Mouse (Mus musculus) heart, embryonic 13.5 days (tissue): Measurements from ENCODE around the gene Nxph4. TPM values are rescaled to one million over a fixed set of nuclear protein-coding genes. Genes with fewer than 3 reads are reported as not detected.

ENCODE experiments used
- ATAC-seq: fragments of 200-750 bp; cut with Nextera tagmentation; 2 replicates; pipeline ENCODE4 v1.8.0; 2017; ENCODE audit warnings: moderate TSS enrichment; ENCODE audit not compliant: insufficient number of reproducible peaks, low FRiP score, low TSS enrichment; ENCODE audit errors: extremely low read depth
- H3K27ac ChIP-seq: fragments of 300-500 bp; sonication (generic); replicated peaks from 2 replicates; pipeline ENCODE4 v1.5.1; 2015; ENCODE audit warnings: moderate library complexity, mild to moderate bottlenecking, inconsistent platforms
- H3K27me3 ChIP-seq: fragments of 300-500 bp; sonication (generic); replicated peaks from 2 replicates; pipeline ENCODE4 v1.6.1; 2015; ENCODE audit warnings: mild to moderate bottlenecking, inconsistent platforms
- H3K36me3 ChIP-seq: fragments of 300-500 bp; sonication (generic); 2 replicates; pipeline ENCODE4 v1.6.1; 2015; ENCODE audit warnings: mild to moderate bottlenecking, inconsistent platforms
- H3K4me1 ChIP-seq: fragments of 300-500 bp; sonication (generic); 2 replicates; pipeline ENCODE4 v1.6.1; 2015; ENCODE audit warnings: inconsistent platforms
- H3K4me2 ChIP-seq: fragments of 300-500 bp; sonication (generic); 2 replicates; pipeline ENCODE4 v1.6.1; 2015; ENCODE audit warnings: inconsistent platforms, mild to moderate bottlenecking, moderate library complexity
- H3K4me3 ChIP-seq: fragments of 300-500 bp; sonication (generic); 2 replicates; pipeline ENCODE4 v1.5.1; 2015; ENCODE audit warnings: moderate library complexity, mild to moderate bottlenecking, inconsistent platforms
- H3K9ac ChIP-seq: fragments of 300-500 bp; sonication (generic); 2 replicates; pipeline ENCODE4 v1.6.1; 2015; ENCODE audit warnings: inconsistent platforms, mild to moderate bottlenecking, moderate library complexity
- H3K9me3 ChIP-seq: fragments of 300-500 bp; sonication (generic); 2 replicates; pipeline ENCODE4 v1.6.1; 2016; ENCODE audit warnings: inconsistent platforms
- WGBS: fragments of 180-500 bp; shearing (Covaris S2); methylation state at CpG from one replicate; pipeline ENCODE4 v1.1.7; 2015; ENCODE audit warnings: mixed read lengths; 5-methylcytosine and 5-hydroxymethylcytosine counted together
- polyA plus RNA-seq: library from polyadenylated mRNA; unstranded; fragments of >200 nt; fragmentation: Nextera tagmentation; extraction: Ambion mirVana; gene quantifications from 2 replicates; pipeline ENCODE4 v1.2.1, GENCODE M21; 2015

Nxph4 gene
- polyA plus RNA-seq, 1 experiment from 2014 or later, result 0.62 TPM

- H3K27ac ChIP-seq, result no peak within 1 kb of the TSS
- H3K4me2 ChIP-seq, result no peak within 1 kb of the TSS
- H3K4me3 ChIP-seq, result no peak within 1 kb of the TSS
- peaks cover 77% of the 10 kb centered on the region for H3K36me3 ChIP-seq
- peaks cover 8% of the 10 kb centered on the region for H3K27me3 ChIP-seq
- ATAC-seq, result no peak
- WGBS, result 60% methylated on average over 13 of the region's 13 CpGs
- no peak within 1 kb of the TSS for H3K9ac ChIP-seq
- no peaks in the 10 kb centered on the region for H3K4me1 ChIP-seq
- no peaks in the 10 kb centered on the region for H3K9me3 ChIP-seq
Measured at GRCm38 (mm10) chr10:127500894-127501893, 33.2 kb downstream of the Nxph4 start, which contains the start of gene Stac3. Gene Stac3, plus strand, starts transcription at chr10:127501686.

GRCm38 (mm10) chr10:127500042-127500441 lies 34.3 kb downstream of the Nxph4 start:
- H3K4me3 ChIP-seq, result no peak overlapping the region
- no peaks in the 10 kb centered on the region for H3K9me3 ChIP-seq
- 83% methylated on average over 4 of the region's 4 CpGs for WGBS
- no peak overlapping the region for H3K9ac ChIP-seq
- no peak overlapping the region for H3K4me2 ChIP-seq
- H3K4me1 ChIP-seq, result no peaks in the 10 kb centered on the region
- H3K27ac ChIP-seq, result no peak overlapping the region
- no peak for ATAC-seq
- H3K27me3 ChIP-seq, result no peaks in the 10 kb centered on the region
- peaks cover 83% of the 10 kb centered on the region for H3K36me3 ChIP-seq

- WGBS, result 87% methylated on average over 5 of the region's 5 CpGs
- H3K9me3 ChIP-seq, result no peaks in the 10 kb centered on the region
- no peaks in the 10 kb centered on the region for H3K27me3 ChIP-seq
- H3K4me1 ChIP-seq, result no peaks in the 10 kb centered on the region
- H3K27ac ChIP-seq, result no peak overlapping the region
- no peak for ATAC-seq
- H3K4me2 ChIP-seq, result no peak overlapping the region
- no peak overlapping the region for H3K9ac ChIP-seq
- peaks cover 85% of the 10 kb centered on the region for H3K36me3 ChIP-seq
- no peak overlapping the region for H3K4me3 ChIP-seq
Measured at GRCm38 (mm10) chr10:127499516-127499915, 34.8 kb downstream of the Nxph4 start.

GRCm38 (mm10) chr10:127496156-127496555 lies 38.2 kb downstream of the Nxph4 start:
- WGBS, result 93% methylated on average over 3 of the region's 3 CpGs
- no peaks in the 10 kb centered on the region for H3K9me3 ChIP-seq
- no peak overlapping the region for H3K4me2 ChIP-seq
- no peak overlapping the region for H3K4me3 ChIP-seq
- H3K27me3 ChIP-seq, result no peaks in the 10 kb centered on the region
- ATAC-seq, result no peak
- H3K9ac ChIP-seq, result no peak overlapping the region
- no peaks in the 10 kb centered on the region for H3K4me1 ChIP-seq
- H3K27ac ChIP-seq, result no peak overlapping the region
- H3K36me3 ChIP-seq, result peaks cover 97% of the 10 kb centered on the region

GRCm38 (mm10) chr10:127492118-127492517 lies 42.2 kb downstream of the Nxph4 start:
- no peak for ATAC-seq
- Histone ChIP-seq H3K27ac (no peak overlapping the region), H3K9ac (no peak overlapping the region), H3K36me3 (peaks cover 97% of the 10 kb centered on the region), H3K4me3 (no peak overlapping the region), H3K27me3 (no peaks in the 10 kb centered on the region), H3K4me1 (no peaks in the 10 kb centered on the region), H3K4me2 (no peak overlapping the region), H3K9me3 (no peaks in the 10 kb centered on the region)
- WGBS, result 84% methylated on average over 3 of the region's 3 CpGs

GRCm38 (mm10) chr10:127491128-127491512 lies 43.2 kb downstream of the Nxph4 start:
- no peaks in the 10 kb centered on the region for H3K4me1 ChIP-seq
- H3K9me3 ChIP-seq, result no peaks in the 10 kb centered on the region
- no peak overlapping the region for H3K4me3 ChIP-seq
- H3K27me3 ChIP-seq, result no peaks in the 10 kb centered on the region
- H3K27ac ChIP-seq, result no peak overlapping the region
- peaks cover 95% of the 10 kb centered on the region for H3K36me3 ChIP-seq
- ATAC-seq, result no peak
- WGBS, result 83% methylated on average over 8 of the region's 8 CpGs
- no peak overlapping the region for H3K9ac ChIP-seq
- H3K4me2 ChIP-seq, result no peak overlapping the region

GRCm38 (mm10) chr10:127490160-127491127 lies 43.9 kb downstream of the Nxph4 start:
- no peak overlapping the region for H3K4me3 ChIP-seq
- H3K4me1 ChIP-seq, result no peaks in the 10 kb centered on the region
- ATAC-seq, result no peak
- H3K9ac ChIP-seq, result no peak overlapping the region
- H3K27me3 ChIP-seq, result no peaks in the 10 kb centered on the region
- peaks cover 94% of the 10 kb centered on the region for H3K36me3 ChIP-seq
- no peak overlapping the region for H3K4me2 ChIP-seq
- no peaks in the 10 kb centered on the region for H3K9me3 ChIP-seq
- 85% methylated on average over 18 of the region's 18 CpGs for WGBS
- no peak overlapping the region for H3K27ac ChIP-seq

- H3K4me3 ChIP-seq, result no peak overlapping the region
- H3K4me1 ChIP-seq, result no peaks in the 10 kb centered on the region
- no peak overlapping the region for H3K4me2 ChIP-seq
- no peaks in the 10 kb centered on the region for H3K27me3 ChIP-seq
- peaks cover 94% of the 10 kb centered on the region for H3K36me3 ChIP-seq
- ATAC-seq, result no peak
- H3K27ac ChIP-seq, result no peak overlapping the region
- no peak overlapping the region for H3K9ac ChIP-seq
- WGBS, result 86% methylated on average over 7 of the region's 7 CpGs
- H3K9me3 ChIP-seq, result no peaks in the 10 kb centered on the region
Measured at GRCm38 (mm10) chr10:127488856-127489255, 45.5 kb downstream of the Nxph4 start.

- Histone ChIP-seq H3K27me3 (no peaks in the 10 kb centered on the region), H3K27ac (no peak overlapping the region), H3K36me3 (peaks cover 93% of the 10 kb centered on the region), H3K9me3 (no peaks in the 10 kb centered on the region), H3K4me3 (no peak overlapping the region), H3K4me1 (no peaks in the 10 kb centered on the region), H3K9ac (no peak overlapping the region), H3K4me2 (no peak overlapping the region)
- WGBS, result 73% methylated on average over 10 of the region's 10 CpGs
- ATAC-seq, result no peak
Measured at GRCm38 (mm10) chr10:127485235-127485634, 49.1 kb downstream of the Nxph4 start.

- Histone ChIP-seq H3K9me3 (no peaks in the 10 kb centered on the region), H3K9ac (no peak overlapping the region), H3K4me2 (no peak overlapping the region), H3K4me3 (no peak overlapping the region), H3K27ac (no peak overlapping the region), H3K4me1 (no peaks in the 10 kb centered on the region), H3K36me3 (peaks cover 87% of the 10 kb centered on the region), H3K27me3 (no peaks in the 10 kb centered on the region)
- WGBS, result 82% methylated on average over 19 of the region's 19 CpGs
- no peak for ATAC-seq
Measured at GRCm38 (mm10) chr10:127480833-127481813, 53.2 kb downstream of the Nxph4 start.
